Mouse (Mus musculus) bone marrow macrophage, adult 2 months (primary cell): Measurements from ENCODE around the gene Mblac2. TPM values are rescaled to one million over a fixed set of nuclear protein-coding genes. Genes with fewer than 3 reads are reported as not detected.

Experiments used
- H3K27ac ChIP-seq: 2 replicates; pipeline ENCODE4 v1.5.1; 2012; ENCODE audit warnings: low read depth, low read length; ENCODE audit not compliant: insufficient read depth
- H3K4me1 ChIP-seq: 2 replicates; pipeline ENCODE4 v1.6.1; 2012; ENCODE audit warnings: low read length; ENCODE audit not compliant: control insufficient read depth, insufficient read depth
- H3K4me3 ChIP-seq: 2 replicates; pipeline ENCODE4 v1.5.1; 2012; ENCODE audit warnings: mild to moderate bottlenecking, low read length, moderate library complexity; ENCODE audit not compliant: insufficient read depth
- CTCF ChIP-seq: IDR thresholded peaks from 2 replicates; pipeline ENCODE4 v1.5.1; 2012; ENCODE audit warnings: low read depth, mild to moderate bottlenecking, low read length, moderate library complexity
- POLR2A ChIP-seq: IDR thresholded peaks from 2 replicates; pipeline ENCODE4 v1.6.1; 2012; ENCODE audit warnings: mild to moderate bottlenecking, low read depth, low read length, borderline replicate concordance
- polyA plus RNA-seq: library from polyadenylated mRNA; stranded (reverse); fragments of >200 nt; gene quantifications from 2 replicates; pipeline ENCODE4 v1.2.4, GENCODE M21; 2012; ENCODE audit not compliant: missing spikeins, insufficient read depth, insufficient read length

Mblac2 gene
- polyA plus RNA-seq, 1 experiment = 8.6 TPM

DNA sequence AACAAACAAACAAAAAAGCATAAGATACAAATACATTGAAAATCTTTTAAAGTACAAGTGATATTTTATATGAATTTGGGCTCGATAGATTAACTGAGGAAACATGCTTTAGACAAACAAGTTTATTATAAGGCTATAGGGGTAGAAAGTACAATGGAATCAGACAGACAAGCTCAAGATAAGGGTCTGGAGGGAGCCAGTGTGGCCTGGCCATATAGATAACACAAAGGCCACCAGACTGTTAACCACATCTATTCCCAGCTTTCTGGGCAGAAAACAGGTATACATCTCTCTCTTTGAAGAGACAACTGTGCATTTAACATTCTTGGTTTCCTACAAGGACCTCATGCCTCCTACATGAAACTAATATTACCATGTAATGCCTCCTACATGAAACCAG lies 19.2 kb downstream of the Mblac2 start:
- TF ChIP-seq POLR2A = no peak
- no peak for TF ChIP-seq CTCF
- H3K4me3 ChIP-seq = no peak overlapping the region
- H3K27ac ChIP-seq = no peak overlapping the region
- no peaks in the 10 kb centered on the region for H3K4me1 ChIP-seq

GRCm38 (mm10) chr13:81736606-81737005 lies 25.5 kb downstream of the Mblac2 start:
- no peak for TF ChIP-seq CTCF
- TF ChIP-seq POLR2A = no peak
- H3K4me1 ChIP-seq = peaks cover 9% of the 10 kb centered on the region
- no peak overlapping the region for H3K4me3 ChIP-seq
- H3K27ac ChIP-seq = no peak overlapping the region

- Histone ChIP-seq H3K27ac (peak overlapping the region; percentile 87), H3K4me3 (no peak overlapping the region), H3K4me1 (peaks cover 19% of the 10 kb centered on the region)
- TF ChIP-seq POLR2A (no peak), CTCF (no peak)
These were observed 29.8 kb downstream of the Mblac2 start for GRCm38 (mm10) chr13:81740898-81741297.

- no peak overlapping the region for H3K4me3 ChIP-seq
- peaks cover 19% of the 10 kb centered on the region for H3K4me1 ChIP-seq
- H3K27ac ChIP-seq = no peak overlapping the region
- no peak for TF ChIP-seq POLR2A
- TF ChIP-seq CTCF = no peak
These were observed 32.4 kb downstream of the Mblac2 start for GRCm38 (mm10) chr13:81743391-81744091.

- H3K4me3 ChIP-seq = no peak overlapping the region
- TF ChIP-seq CTCF (no peak), POLR2A (no peak)
These were observed 32.9 kb downstream of the Mblac2 start for GRCm38 (mm10) chr13:81744092-81744396.

DNA sequence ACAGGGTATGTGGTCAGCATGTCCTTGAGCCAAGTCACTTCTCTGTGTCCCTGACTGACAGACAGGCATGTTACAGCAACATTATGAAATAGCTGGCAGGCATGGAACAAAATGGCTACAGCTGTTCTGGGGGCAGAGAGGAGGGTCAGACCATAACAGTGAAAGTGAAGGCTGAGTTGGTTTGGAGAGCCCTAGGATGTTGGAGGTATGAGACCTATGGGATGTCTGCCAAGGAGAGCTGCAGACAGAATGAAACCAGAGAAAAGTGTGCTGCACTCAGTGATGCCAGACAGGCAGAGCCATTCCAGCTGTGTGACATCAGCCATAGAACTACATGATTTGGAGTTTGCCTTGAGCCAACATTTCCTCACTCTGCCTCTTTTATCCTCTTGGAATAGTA lies 43.7 kb downstream of the Mblac2 start:
- no peak overlapping the region for H3K4me3 ChIP-seq
- no peaks in the 10 kb centered on the region for H3K4me1 ChIP-seq
- TF ChIP-seq POLR2A (no peak), CTCF (no peak)
- H3K27ac ChIP-seq = no peak overlapping the region

More at GRCm38 (mm10) chr13:81744092-81744396, 32.9 kb downstream of the Mblac2 start:
- Histone ChIP-seq H3K27ac (no peak overlapping the region), H3K4me1 (peaks cover 19% of the 10 kb centered on the region)

DNA sequence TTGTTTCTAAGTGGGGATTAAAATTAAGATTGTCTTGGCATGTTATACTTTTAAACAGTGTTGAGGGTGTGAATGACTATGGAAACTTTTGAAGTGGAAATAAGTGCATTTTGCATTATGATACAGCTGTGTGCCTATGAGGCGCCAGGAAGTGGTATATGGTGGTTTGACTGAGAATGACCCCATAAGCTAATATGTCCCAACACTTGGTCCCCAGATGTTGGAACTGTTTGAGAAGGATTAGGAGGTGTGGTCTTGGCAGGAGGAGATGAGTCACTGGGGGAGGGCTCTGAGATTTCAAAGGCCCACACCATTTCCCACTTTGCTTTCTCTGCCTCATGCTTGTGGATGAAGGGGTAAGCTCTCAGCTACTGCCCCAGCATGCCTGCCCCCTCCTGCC lies 44.2 kb downstream of the Mblac2 start:
- Histone ChIP-seq H3K4me3 (no peak overlapping the region), H3K27ac (no peak overlapping the region), H3K4me1 (no peaks in the 10 kb centered on the region)
- no peak for TF ChIP-seq CTCF
- no peak for TF ChIP-seq POLR2A

- no peak overlapping the region for H3K27ac ChIP-seq
- no peak overlapping the region for H3K4me3 ChIP-seq
- H3K4me1 ChIP-seq = no peaks in the 10 kb centered on the region
- TF ChIP-seq POLR2A (no peak), CTCF (no peak)
These were observed 46.0 kb downstream of the Mblac2 start for GRCm38 (mm10) chr13:81757058-81757660.

- Histone ChIP-seq H3K4me1 (no peaks in the 10 kb centered on the region), H3K27ac (no peak overlapping the region), H3K4me3 (no peak overlapping the region)
- TF ChIP-seq CTCF (no peak), POLR2A (no peak)
These were observed 49.2 kb downstream of the Mblac2 start for GRCm38 (mm10) chr13:81760379-81760778.

- no peak overlapping the region for H3K27ac ChIP-seq
These were observed 50.5 kb downstream of the Mblac2 start for GRCm38 (mm10) chr13:81761566-81762186.

More at GRCm38 (mm10) chr13:81761566-81762186, 50.5 kb downstream of the Mblac2 start:
- Histone ChIP-seq H3K4me3 (no peak overlapping the region), H3K4me1 (no peaks in the 10 kb centered on the region)
- TF ChIP-seq POLR2A (no peak), CTCF (no peak)
